Mouse (Mus musculus): ENCODE data around the gene Ints14.
"Not testable (repeated sequence)": the region's sequence is repeated elsewhere in the genome, so short reads cannot be mapped to it uniquely, and the experiment has no call there.

Ints14 gene

GRCm38 (mm10) chr9:64953190-64953589 is 7.5 kb upstream of the Ints14 start:
- no peak for DNase-seq (ENCODE audit: low spot score)

DNA sequence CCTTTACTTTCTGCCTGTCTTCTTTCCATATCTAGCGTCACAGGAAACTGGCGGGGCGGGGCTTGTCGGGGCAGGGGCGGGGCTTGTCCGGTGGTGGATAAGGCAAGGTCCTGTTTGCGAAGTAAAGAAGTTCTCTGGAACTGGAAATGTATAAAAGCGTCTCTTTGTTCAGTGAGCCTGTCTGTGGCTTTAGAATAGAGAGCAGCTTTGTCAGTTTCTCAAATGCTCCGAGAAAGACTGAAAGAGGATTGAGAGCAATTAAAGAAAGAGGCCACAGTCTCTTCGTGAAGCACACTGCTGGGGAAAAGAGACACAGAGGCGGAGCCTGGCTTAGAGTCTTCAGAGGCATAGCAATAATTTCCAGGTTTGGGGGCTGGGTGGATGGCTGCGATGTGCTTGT is 4.4 kb upstream of the Ints14 start:
- DNase-seq (ENCODE audit: low spot score): no peak

DNA sequence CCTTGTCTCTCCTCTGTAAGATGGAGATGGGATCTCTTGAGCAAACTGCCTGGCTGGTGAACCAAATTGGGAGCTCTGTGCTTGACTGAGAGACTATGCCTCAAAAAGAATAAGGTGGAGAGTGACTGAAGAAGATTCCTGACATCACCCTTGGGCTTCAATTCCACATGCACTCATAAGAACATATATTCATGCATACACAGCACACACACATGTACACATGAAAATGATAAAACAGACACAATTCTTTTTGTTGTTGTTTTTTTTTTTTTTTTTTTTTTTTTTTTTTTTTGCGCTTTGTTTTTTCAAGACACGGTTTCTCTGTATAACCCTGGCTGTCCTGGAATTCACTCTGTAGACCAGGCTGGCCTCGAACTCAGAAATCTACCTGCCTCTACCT is 3.4 kb upstream of the Ints14 start:
- DNase-seq (ENCODE audit: low spot score): no peak

GRCm38 (mm10) chr9:64960978-64961320 is 244 bp downstream of the Ints14 start:
- no peak for DNase-seq (ENCODE audit: low spot score)

GRCm38 (mm10) chr9:64980548-64980947 is 19.8 kb downstream of the Ints14 start:
- DNase-seq (ENCODE audit: low spot score): no peak

GRCm38 (mm10) chr9:64981904-64982303 is 21.2 kb downstream of the Ints14 start:
- DNase-seq (ENCODE audit: low spot score): no peak

GRCm38 (mm10) chr9:64985037-64985794 is 24.5 kb downstream of the Ints14 start:
- no peak for DNase-seq (ENCODE audit: low spot score)

- DNase-seq (ENCODE audit: low spot score): no peak
Measured at GRCm38 (mm10) chr9:64985807-64986206, 25.1 kb downstream of the Ints14 start.

- no peak for DNase-seq (ENCODE audit: low spot score)
Measured at GRCm38 (mm10) chr9:64987651-64988050, 26.9 kb downstream of the Ints14 start.

GRCm38 (mm10) chr9:64988443-64988842 is 27.7 kb downstream of the Ints14 start:
- DNase-seq (ENCODE audit: low spot score): no peak

DNA sequence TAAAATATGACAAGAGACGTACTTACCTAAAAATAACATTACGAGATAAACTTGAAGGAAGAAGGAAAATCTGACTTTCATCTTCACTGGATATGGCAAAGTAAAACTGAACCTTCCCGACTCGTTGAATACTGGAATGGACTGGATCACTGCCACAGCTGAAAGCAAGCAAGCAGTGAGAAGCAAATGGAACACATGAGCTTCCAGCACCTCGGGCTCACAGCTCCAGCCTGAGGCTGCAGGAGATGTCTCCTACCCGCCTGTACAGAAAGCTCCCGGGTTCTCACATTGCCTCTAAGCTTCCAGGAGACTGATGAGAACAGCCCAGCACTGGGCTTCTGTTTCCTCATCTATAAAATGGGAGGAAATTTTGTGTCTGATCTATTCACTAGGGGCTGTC is 29.6 kb downstream of the Ints14 start:
- no peak for DNase-seq (ENCODE audit: low spot score)

DNA sequence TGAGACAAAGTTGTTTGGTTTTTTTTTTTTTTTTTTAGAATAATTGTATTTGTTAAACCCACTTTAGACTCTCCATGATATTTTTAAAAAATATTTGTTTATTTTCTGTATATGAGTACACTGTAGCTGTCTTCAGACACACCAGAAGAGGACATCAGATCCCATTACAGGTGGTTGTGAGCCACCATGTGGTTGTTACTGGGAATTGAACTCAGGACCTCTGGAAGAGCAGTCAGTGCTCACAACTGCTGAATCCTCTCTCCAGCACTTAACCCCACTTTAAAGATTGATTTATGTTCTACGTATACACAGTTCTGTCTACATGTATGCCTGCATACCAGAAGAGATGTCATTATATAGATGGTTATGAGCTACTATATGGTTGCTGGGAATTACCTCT is 34.8 kb downstream of the Ints14 start:
- DNase-seq (ENCODE audit: low spot score): not testable (repeated sequence)

DNA sequence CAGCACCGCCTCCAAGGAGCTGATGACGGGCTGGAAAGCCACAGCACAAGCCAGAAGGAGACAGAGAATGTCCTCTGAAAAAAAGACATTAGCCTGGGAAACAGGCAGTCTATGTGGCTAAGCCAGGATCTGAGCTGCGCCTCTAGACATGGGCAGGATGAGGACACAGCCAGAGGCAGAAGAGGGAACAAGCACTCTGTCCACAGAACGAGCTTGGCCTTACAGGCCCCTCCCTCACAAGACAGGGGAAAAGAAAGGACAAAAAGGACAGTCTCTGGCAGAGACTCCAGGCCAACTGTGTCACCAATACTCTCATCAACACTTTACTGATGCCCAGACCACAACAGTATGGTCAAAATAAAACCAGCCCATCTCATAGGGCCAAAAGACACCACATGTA is 40.8 kb downstream of the Ints14 start:
- DNase-seq (ENCODE audit: low spot score): no peak

- no peak for DNase-seq (ENCODE audit: low spot score)
Measured at GRCm38 (mm10) chr9:65005737-65006136, 45.0 kb downstream of the Ints14 start.

DNA sequence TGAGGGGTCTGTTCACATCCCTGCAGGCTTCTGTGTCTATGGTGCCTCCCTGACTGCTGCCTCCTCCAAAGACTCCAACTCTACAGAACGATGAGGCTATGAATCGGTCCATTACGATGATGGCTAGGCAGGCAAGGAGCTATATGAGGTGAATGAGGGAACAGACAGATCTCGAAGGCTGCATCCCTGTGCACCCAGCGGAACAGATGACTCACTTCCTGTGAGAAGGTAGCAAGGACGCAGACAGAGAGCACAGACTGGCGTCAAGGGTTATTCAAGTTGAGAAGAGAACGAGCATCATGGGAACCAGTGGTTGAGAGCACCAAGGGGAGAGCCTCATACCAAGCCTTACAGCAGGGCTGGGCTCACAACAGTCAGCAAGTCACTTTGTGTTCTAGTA is 49.9 kb downstream of the Ints14 start:
- DNase-seq (ENCODE audit: low spot score): no peak

DNA sequence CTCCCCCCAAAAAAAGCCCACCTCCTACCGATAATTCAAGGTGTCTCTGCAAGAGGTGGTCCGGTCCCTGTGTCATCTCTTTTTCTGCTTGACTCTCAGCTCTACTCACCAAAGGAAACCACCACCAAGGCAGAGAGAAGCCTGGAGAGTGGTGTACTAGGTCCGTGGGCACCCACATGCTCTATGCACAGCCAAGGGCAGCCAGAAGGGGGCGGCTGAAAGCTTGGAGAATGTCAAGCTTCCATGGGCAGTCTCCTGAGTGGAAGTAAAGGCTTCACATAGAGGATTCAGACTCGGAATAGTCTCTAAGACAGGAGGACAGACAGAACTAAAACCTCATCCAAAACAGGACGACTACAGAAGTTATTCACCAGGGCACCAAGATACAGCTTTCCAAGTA is 50.6 kb downstream of the Ints14 start:
- DNase-seq (ENCODE audit: low spot score): peak; percentile 50

DNA sequence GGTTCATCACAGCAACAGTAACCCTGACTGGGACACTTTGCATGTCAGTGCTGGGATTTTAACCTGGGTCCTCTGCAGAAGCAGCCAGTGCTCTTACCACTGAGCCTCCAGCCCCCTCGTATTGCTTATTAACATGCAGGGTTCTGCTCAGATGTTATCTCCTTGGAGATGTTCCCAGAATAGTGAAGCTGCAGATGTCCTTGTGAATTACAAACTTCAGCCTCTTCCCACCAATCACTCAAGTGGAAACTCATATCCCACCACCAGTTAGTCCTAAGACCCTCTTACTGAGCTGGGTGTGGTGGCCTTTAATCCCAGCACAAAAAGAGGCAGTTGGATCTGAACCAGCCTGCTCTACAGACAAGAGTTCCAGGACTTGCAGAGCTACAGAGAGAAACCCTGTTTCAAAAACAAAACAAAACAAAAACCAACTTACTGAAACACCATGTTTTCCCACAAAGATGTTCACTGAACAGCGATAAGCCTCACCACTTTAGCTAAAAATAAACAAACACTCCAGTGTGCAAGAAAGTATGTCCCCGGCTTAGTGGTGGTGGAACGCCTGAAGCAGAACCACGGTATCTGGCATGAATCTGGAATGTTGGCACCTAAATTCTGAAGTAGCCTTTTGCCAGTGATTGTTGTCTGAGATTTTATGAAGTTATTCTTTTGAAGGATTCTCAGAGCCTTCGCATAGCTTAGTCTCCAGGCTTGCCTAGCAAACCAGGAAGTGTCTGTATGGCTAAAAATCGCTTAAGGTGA is 54.9 kb downstream of the Ints14 start:
- no peak for DNase-seq (ENCODE audit: low spot score)

DNA sequence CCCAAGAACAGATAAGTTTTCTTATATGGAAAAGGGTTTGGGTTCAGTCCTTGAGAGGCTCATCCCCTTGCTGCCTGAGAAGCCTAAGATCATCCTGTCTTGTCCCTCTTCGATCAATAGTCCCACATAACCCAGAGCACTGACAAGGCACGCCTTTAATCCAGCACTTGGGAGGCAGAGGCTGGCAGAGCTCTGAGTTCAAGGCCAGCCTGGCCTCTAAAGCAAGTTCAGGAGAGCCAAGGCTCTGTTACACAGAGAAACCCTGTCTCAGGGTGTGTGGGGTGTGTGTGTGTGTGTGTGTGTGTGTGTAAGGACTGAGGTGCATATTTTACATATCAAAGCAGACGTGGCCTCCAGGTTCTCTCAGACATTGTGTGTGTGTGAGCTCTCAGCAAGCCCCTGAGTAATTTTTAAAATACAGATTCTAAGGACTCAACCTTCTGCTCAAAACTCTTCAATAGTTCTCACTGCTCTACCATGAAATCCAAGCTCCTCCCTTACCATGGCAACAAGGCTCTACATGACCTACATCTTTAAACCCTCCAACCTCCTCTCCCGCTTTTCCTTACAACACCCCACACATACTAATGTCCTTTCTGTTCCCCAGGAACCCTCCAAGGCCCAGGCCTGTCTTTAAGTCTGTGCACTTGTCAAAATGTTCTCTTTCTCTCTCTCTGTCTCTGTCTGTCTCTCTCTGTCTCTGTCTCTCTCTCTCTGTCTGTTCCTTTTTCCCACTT is 55.7 kb downstream of the Ints14 start:
- DNase-seq (ENCODE audit: low spot score): no peak

DNA sequence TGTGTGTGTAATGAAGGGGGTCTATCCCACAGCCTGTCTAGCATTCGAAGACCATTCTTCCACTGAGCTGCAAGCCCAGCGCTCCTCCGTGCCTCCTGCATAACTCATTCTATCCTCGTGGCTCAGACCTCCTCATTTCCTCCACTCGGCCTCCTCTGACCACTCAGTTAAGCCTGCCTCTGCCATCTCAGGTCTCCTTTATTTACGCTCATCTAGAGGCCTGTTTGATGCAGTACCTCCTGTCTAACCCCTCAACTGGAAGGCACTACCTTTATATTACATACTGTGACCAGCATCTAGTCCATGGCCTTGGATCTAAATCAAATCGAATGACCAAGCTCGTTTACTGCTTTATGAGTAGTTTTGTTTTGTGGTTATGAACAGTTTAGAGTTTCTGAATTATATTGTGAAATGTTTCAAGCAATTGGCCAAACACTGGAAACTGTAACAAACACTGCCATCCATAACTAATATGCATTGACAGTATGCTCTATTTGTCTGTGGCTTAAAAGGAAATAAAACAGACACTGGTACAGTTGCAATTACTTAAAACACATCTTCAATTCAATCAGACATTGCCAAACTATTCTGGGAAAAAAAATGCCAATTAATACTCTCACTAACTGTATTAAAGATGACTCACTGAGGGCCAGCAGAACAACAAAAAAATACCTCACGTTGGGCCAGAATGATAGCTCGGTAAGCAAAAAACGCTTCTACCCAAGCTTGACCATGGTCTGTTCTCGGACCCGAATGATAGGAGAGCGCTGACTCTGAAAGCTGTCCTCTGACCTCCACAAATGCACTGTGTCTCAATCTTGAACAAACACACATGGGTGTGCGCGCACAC is 56.5 kb downstream of the Ints14 start:
- DNase-seq (ENCODE audit: low spot score): no peak

DNA sequence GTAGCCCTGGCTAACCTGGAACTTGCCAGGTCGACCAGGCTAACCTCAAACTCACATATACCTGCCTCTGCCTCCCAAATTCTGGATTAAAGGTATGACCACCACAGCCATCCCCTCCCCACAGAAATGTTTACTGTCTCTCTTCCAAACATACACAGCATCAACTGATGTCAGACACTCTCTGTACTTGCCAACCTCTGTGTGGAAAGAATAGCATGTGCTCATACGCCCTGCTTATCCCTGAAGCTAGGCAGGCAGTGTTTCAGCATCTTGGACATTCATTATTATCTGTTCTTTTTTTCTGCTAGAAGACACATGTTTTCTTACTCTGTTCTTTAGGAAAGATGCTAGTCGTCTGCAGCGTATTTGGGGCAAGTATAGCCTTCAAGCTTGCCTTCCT is 57.2 kb downstream of the Ints14 start:
- DNase-seq (ENCODE audit: low spot score): no peak

GRCm38 (mm10) chr9:65018588-65019121 is 58.0 kb downstream of the Ints14 start:
- no peak for DNase-seq (ENCODE audit: low spot score)

DNA sequence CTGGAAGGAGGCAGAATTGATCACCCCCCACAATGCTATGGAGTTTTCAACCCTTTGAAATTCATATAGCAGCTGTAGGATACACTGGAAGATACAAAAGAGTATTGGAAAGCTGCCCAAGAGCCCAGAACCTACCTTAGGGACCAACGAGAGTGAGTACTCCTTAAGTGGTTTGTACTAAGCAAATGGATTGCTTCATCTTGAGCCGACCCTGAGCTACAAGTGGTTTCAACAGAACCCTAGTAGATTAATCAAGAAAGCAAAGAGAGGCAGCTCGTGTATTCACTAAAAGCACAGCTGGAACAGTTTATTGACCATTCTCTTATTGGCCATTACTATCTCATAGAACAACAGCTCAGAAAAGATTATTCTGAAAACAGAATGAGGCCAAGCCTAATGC is 58.4 kb downstream of the Ints14 start:
- no peak for DNase-seq (ENCODE audit: low spot score)
